Mouse (Mus musculus) kidney, adult 10 weeks (tissue): ENCODE data around the gene Abca6. TPM values are rescaled to one million over a fixed set of nuclear protein-coding genes. Genes with fewer than 3 reads are reported as not detected.

Experiments
- polyA plus RNA-seq: library from polyadenylated mRNA; stranded (reverse); fragments of 350-450 nt; fragmentation: Illumina TruSeq; extraction: RNeasy Lipid Tissue Mini Kit (QIAGEN cat#74804); gene quantifications from one replicate; pipeline ENCODE4 v1.2.3, GENCODE M21; 2014; ENCODE audit warnings: low read depth, low replicate concordance

The Abca6 gene
- 2.6 TPM for polyA plus RNA-seq

DNA sequence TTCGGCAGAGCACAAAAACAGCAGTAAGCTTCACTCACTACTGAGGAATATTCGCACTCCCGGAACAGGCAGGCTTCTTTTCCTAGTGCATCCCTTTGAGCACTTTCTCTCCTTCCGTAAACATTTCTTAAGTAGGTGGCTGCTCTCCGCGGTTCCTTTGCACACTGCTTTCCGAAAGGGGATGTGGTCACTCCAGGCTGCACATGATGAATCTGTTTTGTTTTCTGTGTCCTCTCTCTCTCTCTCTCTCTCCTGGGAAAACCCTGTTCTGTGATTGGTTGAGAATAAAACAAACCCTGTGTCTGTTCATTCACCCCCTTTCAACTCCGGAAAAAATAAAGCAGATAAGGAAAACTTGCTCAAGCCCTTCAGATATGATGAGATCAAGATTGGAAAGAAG, at the start of gene Abca6:
Gene Abca6 (minus strand): TSS at position 243 of the 400 bp plus-strand sequence.

DNA sequence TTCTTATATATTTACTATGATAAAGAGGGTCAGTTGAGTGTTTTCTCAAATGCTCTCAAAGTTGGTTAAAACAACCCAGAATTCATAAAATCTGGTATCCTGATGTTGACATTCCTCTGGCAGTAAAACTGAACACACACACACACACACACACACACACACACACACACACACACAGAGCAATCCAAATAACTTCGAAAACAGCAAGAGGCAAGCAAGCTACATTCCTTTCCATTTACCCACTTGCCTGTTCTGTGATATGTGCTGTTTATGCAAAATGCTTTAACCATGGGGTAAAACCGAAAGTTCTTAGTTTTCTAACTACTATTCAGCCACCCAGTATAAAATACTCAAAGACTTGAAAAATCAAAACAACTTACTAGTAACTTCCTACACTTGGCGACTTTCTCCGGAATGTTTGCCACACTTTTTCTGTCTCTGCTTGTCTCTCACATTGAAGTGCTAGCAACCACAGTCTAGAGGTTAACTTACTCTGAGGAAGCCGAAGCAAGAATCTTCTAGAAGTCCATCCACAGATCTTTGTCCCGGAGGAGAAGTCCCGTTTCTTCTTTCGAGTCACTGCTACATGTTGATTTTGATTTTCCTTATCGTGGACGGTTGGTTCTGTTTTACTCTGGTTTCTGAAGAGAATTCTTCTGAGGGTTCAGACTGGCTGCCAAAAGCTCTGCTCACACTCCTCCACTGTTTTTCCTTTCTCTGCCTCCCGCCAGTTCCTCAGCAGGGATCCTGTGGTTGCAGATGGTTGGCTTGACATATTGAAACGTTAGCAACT, 83.9 kb downstream of the Abca6 start, which contains the start of gene Abca9:
Gene Abca9 (minus strand): TSS at position 738 of the 793 bp plus-strand sequence.

Other genes with a start within 250 kb of the Abca6 start
- 32.0 TPM for gene Abca8a, start 155.8 kb downstream of the Abca6 start, polyA plus RNA-seq
- 15.5 TPM for gene Abca9, start 83.6 kb downstream of the Abca6 start, polyA plus RNA-seq
- 23.7 TPM for gene Abca5, start 85.9 kb upstream of the Abca6 start, polyA plus RNA-seq
- 19.0 TPM for gene Map2k6, start 147.3 kb upstream of the Abca6 start, polyA plus RNA-seq